Mouse (Mus musculus) neutrophil, adult 5-6 weeks (primary cell): ENCODE measurements around the gene Fbn1. TPM values are rescaled to one million over a fixed set of nuclear protein-coding genes. Genes with fewer than 3 reads are reported as not detected.

Source experiments
- ATAC-seq: fragments of 151-379, 151-347 bp; 2 replicates; pipeline ENCODE4 v1.8.0; 2017; ENCODE audit warnings: mild to moderate bottlenecking, moderate TSS enrichment; ENCODE audit not compliant: insufficient number of reproducible peaks, poor library complexity, low FRiP score, severe bottlenecking; ENCODE audit errors: extremely low read depth
- total RNA-seq: library from RNA; stranded (forward); fragments of 200-1000 nt; gene quantifications from 2 replicates; pipeline ENCODE4 v1.2.3, GENCODE M21; 2017

Gene Fbn1
- total RNA-seq, 1 experiment from 2014 or later: 0.12 TPM

DNA sequence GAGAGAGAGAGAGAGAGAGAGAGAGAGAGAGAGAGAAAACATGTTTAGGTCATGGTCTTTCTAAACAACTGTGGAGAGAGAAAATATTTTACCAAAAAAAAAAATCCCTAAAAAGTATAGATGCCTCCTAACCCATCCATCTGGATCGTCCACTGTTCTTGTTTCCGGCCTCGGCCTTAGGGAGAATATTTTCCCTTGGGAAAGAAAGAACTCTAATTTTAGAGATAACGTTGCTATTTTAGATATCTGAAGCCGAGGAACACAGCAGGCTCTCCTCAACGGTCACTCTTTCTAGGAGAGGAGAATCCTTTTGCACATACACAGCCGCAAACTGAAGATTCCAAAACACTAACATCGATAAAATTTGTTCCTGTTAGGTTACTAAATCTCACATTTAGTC lies 188.1 kb downstream of the Fbn1 start:
- ATAC-seq: no peak

DNA sequence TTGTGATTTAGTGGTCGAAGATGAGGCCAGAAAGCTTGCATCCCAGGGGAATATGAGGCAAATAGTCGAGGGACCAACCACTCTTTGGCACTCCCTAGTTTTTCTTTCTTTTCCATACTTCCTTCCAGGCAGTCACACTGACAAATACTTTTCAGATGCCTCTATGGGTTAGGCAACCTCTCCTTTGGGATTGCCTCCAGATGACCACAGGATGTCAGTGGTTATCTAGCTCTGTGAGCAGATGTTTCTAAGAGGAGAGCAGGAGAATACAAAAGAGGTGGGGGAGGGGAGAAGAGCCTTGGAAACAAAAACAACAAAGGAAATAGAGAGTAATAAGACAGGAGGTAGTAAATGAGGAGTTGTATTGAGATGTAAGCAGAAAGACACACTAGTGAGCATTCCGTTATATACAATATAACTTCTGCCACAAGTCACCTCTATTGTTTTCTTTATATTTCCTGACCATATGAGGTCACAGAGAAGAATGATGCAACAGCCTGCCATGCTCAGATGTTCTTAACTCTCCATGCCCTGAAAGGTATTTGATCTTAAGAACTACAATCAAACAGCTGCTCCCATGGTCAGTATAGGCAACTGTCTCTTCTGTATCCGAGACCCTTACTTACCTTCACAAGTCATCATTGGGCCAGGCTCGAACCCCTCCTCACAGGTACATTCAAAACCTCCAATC lies 189.3 kb downstream of the Fbn1 start:
- ATAC-seq: no peak

- ATAC-seq: no peak
These were observed 192.6 kb downstream of the Fbn1 start for GRCm38 (mm10) chr2:125315203-125315602.

GRCm38 (mm10) chr2:125314169-125314925 lies 193.4 kb downstream of the Fbn1 start:
- no peak for ATAC-seq

DNA sequence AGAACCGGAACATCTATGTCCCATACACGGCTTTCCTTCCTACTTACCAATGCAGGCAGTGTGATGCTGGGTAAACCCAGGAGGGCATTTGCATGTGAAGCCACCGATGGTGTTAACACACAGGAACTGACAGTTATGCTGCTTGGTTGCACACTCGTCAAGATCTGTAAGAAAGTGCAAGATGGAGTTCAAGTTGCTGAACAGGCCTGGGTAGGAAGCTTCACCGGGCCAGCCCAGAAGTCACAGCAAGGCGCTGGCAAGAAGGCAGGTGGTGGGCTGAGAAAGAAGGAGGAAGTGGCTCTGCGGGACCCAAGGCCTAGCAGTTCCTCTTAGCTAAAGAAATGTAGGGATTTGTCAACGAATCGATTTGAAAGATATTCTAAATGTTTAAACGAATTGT lies 198.1 kb downstream of the Fbn1 start:
- ATAC-seq: peak; percentile 52; the same call in 1 of the 2 replicates

DNA sequence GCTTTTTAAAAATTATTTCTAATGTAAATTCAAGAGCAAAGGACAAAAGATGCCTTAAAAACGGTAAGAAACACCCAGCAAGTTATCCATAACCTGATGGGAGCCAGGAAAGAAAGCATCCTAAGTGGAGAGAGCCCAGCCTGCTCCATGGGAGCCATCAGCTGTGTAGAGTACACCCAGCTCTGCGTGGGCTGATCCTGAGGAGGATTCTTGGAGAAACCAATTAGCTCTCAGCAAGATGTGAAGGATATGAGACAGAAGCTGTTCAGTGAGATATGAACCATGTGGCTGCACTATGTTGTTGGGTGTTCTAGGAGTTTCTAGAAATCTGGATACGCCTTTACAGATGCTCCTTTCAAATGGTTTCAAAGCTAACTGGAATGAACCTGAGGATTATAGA lies 202.1 kb downstream of the Fbn1 start:
- no peak for ATAC-seq

DNA sequence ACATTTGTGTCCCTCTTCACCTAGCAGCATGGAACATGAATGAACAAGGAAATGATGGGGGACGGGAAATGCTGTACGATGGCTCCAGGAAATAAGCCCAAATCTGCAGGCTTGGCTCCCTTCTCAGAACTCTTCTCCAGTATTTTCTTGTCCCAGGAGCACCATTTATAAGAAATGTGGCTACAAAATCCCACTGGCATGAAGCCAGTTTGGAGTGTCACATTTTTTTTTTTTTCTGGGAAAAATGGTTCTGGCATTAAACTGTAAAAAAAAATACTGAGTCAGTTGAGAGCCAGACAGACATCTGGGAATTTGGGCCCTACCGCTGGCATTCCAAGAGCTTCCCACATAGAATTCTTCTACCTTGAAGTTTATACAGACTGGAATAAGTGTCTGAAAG lies 203.0 kb downstream of the Fbn1 start:
- no peak for ATAC-seq

- ATAC-seq: no peak
These were observed 203.9 kb downstream of the Fbn1 start for GRCm38 (mm10) chr2:125303764-125304384.

DNA sequence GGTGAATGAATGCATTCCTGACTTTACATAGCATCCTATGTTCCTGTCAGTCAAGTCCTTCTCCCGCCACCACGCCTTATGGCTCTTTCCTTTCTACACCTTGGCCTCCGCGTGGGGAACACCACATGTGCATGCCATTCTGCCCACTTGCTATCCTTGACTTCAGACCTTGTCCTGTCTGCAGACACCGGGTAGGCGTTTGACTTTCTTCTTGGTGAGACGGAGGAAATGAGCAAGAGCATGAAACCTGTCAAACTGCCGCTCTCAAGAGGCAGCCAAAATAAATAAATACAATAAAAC lies 205.2 kb downstream of the Fbn1 start:
- ATAC-seq: no peak

DNA sequence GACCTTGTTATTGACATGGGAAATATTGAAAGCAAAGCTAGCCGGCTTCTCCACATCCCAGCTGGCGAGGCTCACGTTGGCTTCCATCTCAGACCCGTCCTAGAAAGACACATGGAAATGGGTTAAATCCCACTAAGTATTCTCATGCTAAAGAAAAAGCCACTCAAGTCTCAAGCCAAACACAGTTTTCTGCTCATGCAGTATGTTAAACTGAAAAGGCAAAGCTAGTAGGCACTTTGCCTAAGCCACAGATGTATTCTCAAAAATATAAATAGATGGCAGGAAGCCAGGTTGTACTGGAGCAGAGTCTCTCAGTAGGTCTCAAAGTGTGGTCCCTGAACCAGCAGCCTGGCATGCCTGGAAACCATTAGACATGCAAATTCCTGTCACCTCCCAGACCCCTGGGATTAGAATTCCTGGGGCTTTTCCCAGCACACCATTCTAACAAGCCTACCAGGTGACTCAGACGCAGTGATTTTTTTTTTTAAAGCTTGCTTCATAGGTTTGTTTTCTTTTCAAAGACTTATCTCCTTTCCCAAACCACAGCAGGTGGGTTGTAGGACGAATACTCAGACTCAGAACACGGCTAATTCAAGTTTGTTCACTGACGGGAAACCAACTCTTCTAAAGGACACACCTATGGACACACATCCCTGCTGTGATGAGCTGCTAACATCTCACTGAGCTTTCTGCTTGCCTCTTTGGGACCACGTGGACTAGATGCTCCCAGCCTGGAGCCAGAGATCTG lies 205.7 kb downstream of the Fbn1 start:
- ATAC-seq: no peak

GRCm38 (mm10) chr2:125298841-125299240 lies 209.0 kb downstream of the Fbn1 start:
- ATAC-seq: no peak

DNA sequence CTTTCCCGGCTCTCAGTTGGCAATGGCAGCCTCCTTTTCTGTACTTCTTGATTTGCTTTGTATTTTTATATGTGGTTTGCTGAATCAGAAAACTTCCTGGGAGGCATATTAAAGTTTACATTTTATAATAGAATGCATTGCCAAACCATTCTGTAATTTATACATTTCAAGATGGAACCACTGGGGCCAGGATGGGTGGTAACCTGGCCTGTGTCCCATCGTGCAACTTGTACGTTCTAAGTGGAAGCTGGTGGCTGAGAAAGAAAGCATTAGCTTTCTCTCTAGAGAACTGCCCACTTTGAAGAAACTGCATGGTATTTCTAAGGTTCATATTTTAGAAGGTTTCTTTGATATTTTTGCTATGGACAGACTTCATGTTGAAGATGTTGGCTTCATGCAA lies 212.3 kb downstream of the Fbn1 start:
- no peak for ATAC-seq

DNA sequence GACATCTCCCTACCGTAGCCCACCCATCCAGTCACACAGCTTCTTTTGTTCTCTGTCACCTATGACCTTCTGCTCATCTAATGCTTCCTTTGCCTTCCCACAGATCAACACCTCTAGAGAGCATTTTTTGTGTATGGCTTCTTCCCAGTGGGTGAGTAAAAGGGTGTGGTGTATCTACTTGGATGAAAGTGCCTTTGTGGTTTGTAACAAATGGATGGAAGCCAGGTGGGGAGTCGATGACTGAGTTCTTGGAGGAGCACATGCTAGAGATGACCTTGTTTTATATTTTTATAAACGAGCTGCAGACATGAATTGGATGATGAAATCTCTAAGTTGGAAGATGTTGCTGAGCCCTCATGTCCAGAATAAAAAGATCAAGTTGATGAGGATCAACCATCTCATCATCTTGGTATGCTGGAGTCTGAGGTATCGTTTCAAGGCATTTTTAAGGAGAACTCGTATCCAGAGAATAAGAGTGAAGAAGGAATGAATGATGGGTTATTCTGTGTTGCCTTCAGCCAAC lies 213.8 kb downstream of the Fbn1 start:
- no peak for ATAC-seq

DNA sequence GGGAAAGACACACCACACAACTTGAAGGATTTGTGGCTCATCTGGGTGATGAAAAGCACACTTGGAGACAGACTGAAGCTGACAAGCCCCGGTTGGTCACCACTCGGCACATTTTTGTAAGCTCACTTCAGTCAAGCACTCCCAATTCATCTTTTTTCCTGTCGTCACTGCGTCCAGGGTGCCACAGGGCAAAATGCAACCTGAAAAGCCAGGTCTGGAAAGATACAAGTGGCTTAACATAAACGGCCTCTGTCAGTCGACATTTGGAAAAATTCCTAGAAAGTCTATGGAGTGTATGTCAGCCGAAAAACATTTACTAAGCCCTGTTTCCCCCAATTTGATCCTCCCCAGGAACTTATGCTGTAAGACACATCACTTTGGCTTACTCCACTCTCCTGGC lies 215.2 kb downstream of the Fbn1 start:
- no peak for ATAC-seq

GRCm38 (mm10) chr2:125291101-125291500 lies 216.7 kb downstream of the Fbn1 start:
- no peak for ATAC-seq

DNA sequence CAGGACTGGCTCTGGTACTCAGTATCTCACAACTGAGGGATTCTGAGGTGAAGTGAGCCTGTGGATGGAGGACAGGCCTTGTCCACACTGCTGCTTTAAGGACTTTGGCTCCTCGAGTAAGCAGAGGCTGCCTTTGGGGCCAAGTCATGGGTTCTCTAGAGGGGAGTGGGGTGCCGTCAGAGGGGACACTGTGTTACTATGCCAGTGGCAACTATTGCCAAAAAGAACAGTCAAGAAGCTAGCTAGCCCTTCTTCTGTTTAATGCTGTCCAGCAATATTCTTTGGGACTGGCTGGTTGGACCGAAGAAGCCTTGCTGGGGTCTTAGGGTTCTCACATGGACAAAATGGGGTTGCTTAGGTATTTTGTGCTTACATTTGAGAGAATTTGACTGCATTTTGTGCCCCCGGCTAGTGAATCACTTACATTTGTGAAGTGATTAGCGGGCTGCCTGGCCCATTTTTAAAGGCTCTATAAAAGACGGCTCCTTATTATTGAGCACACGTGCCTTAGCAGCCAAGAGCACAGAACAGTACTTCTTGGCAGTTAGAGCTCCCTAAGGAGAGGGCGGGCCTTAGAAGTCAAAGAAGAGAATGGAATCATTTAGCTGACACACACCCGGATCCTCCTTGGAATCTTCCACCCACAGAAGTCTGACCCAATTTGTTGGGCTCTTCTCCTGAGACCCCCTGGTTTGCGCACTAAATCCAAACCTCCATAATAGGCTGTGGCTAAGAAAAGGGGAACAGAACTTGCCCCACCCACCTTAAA lies 217.4 kb downstream of the Fbn1 start:
- ATAC-seq: no peak

- no peak for ATAC-seq
These were observed 222.0 kb downstream of the Fbn1 start for GRCm38 (mm10) chr2:125285777-125286176.

DNA sequence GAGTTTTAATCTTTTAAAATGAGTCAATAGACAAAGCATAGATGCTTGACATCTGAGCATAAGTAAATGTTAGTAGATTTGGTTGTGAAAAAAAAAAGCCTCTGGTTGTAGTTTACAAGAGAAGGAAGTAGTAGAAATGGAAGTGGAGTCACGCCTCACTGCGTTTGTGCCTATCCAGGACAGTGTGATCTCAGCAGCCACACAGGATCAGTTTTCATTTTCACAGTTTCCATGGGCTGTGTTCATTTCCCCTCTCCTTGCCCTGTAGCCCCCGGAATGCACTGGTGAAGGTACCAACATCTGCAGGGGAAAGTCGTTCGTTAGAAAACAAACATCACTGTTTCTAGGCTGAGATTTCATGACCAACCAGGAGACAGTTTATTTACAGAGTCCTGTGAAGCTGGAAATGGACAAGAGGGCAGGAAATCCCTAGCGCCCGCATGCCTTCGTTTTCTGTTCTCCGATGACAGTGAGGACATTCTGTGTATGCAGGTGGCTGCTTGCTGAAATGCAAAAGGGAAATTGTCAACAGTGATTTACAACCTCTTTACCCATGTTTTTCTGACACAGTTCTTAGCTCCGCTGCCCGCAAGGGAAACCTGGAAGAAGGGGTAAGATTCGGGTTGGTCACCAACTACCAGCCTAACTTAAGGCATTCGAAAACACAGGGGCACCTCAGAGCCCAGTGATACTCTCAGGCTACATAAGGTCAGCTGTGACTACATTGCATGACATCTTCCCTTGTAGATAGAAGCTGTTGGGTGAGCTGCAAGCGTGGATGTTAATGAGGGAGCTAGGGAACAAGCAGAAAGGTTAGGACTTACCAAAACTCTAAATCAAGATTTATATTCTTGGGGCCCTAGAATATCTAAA lies 225.2 kb downstream of the Fbn1 start:
- no peak for ATAC-seq
